Mouse (Mus musculus) monocyte, adult 5-6 weeks (primary cell): ENCODE results near the gene Fbln1. TPM values are rescaled to one million over a fixed set of nuclear protein-coding genes. Genes with fewer than 3 reads are reported as not detected.

Experiments
- ATAC-seq: fragments of 153-309, 156-312 bp; replicated peaks from 2 replicates; pipeline ENCODE4 v1.8.0; 2017; ENCODE audit warnings: mild to moderate bottlenecking; ENCODE audit not compliant: low TSS enrichment, insufficient number of reproducible peaks, severe bottlenecking, poor library complexity, low FRiP score
- total RNA-seq: library from RNA; stranded (forward); fragments of 200-1000, 200-491, 200-594 nt; gene quantifications from 3 replicates; pipeline ENCODE4 v1.2.3, GENCODE M21; 2017

Gene Fbln1
- total RNA-seq, 1 experiment from 2014 or later: not detected

- ATAC-seq: no peak
These were observed 3.5 kb upstream of the Fbln1 start for GRCm38 (mm10) chr15:85202199-85202598.

GRCm38 (mm10) chr15:85202787-85203186 is 3.0 kb upstream of the Fbln1 start:
- no peak for ATAC-seq

DNA sequence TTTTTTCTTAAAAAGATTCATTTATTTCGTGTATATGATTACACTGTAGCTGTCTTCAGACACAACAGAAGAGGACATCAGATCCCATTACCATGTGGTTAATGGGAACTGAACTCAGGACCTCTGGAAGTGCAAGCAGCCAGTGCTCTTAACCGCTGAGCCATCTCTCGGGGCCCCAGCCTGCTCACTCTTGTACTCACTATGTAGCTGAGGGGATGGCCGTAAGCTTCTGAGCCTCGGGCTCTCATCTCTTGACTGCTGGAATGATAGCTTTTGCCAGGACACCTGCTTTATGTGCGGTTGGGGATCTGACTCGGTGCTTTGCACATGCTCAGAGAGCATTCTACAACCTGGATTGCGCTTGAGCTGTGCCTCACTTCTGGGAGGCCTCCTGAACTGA is 1.4 kb upstream of the Fbln1 start:
- ATAC-seq: no peak

- ATAC-seq: no peak
These were observed 940 bp downstream of the Fbln1 start for GRCm38 (mm10) chr15:85206703-85207075.

- no peak for ATAC-seq
These were observed 1.3 kb downstream of the Fbln1 start for GRCm38 (mm10) chr15:85207081-85207480.

- ATAC-seq: no peak
These were observed 2.0 kb downstream of the Fbln1 start for GRCm38 (mm10) chr15:85207763-85208162.

DNA sequence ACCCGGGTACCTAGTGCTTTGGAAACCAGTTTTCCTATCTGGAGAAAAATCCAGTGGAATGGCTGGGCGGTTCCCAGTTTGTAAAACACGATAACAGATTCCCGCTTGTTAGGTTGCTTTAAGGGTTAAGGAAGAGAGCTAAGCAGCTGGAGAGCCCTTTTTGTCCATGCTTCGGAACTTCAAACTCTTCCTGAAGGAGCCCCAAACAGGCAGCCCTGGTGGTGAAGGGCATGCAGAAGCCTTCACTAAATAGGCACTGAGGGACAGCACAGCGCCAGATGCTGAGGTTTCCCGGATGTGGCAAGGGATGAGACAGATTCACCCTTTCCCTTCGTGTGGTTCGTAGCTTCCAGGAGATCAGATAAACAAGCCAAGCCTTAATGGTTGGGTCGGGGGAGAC is 2.6 kb downstream of the Fbln1 start:
- ATAC-seq: no peak

DNA sequence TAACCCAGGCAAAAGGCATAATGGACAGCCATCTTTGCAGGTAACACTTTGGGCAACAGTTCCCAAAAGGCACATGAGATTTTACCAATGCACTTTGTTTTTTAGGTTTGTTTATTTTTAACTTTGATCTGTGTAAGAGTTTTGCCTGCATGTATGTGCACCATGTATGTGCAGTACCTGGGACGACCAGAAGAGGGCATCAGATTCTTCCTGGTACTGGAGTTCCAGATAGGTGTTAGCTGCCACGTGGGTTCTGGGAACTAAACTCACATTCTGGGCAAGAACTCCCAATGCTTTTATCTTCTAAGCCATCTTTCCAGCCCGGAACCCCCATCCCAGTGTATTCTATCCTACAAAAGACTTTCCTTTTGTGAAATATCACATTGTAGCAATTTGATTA is 3.6 kb downstream of the Fbln1 start:
- no peak for ATAC-seq

GRCm38 (mm10) chr15:85210686-85211085 is 4.9 kb downstream of the Fbln1 start:
- ATAC-seq: no peak

GRCm38 (mm10) chr15:85211101-85211760 is 5.5 kb downstream of the Fbln1 start:
- no peak for ATAC-seq

GRCm38 (mm10) chr15:85216069-85216813 is 10.5 kb downstream of the Fbln1 start:
- no peak for ATAC-seq

DNA sequence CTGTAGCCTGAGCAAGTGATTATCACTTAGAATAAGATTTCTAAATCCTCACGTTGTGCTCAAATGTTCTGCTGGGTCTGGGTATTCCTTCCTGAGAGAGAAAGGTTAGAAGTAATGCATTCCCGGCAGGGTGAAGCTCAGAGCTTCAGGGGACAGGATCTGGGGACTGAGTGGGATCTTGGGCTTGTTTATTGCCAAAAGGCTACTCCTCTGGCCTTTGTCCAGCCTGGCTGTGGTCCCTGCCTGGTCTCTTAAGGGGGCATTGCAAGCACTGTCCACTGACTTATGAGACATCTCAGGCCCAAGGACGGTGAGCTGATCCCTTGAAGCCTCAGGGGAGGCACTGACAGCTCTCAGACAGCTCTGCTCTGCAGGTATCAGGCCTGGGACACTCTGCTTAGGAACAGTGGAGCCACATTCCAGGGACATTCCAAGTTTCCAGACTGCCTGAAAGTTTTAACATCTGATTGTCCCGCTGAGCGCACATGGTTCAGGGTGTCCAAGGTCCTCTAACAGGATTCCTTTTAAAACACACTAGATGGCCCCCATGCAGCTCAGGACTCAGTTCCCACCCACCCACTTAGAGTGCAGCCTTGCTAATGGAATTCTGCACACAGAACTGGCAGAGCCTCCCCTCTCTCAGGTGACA is 13.0 kb downstream of the Fbln1 start:
- ATAC-seq: no peak

DNA sequence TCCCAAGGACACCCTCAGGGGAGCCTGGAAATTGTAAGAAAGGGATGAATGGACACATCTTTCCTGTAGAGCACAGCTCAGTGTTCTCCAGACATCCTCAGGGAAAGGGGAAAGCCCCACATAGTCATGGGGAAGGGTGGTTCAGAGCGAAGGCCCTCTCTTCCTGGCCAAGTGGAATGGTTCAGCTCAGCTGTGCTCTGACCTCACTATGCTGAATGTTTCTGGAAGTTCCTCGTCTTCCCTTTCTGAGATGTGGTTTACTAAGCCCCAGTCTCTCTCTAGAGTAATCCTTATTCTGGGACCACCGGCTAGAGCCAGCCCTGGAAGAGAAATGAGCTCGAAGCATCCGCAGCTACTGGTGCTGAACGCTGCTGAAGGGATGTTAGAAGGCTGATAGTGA is 14.6 kb downstream of the Fbln1 start:
- no peak for ATAC-seq

- no peak for ATAC-seq
These were observed 15.5 kb downstream of the Fbln1 start for GRCm38 (mm10) chr15:85221115-85221854.

DNA sequence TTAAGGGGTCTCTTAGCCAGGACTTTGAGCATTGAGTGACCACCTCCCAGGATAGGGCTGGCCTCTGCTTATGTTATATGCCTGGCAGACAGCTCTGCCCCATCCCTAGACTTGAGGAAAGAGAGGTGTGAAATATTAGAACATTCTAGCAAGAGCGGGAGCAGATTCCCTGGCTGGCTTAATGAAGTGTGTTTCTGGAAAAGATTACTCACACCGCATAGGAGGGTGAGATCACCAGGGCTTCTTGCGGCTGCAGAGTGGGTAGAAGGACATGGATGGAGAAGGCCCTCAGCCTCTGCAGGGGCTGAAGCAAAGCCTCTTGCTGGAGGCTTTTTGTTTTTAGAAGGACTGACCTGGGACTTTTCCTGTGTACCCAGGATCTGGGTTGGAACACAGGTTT is 19.9 kb downstream of the Fbln1 start:
- no peak for ATAC-seq

DNA sequence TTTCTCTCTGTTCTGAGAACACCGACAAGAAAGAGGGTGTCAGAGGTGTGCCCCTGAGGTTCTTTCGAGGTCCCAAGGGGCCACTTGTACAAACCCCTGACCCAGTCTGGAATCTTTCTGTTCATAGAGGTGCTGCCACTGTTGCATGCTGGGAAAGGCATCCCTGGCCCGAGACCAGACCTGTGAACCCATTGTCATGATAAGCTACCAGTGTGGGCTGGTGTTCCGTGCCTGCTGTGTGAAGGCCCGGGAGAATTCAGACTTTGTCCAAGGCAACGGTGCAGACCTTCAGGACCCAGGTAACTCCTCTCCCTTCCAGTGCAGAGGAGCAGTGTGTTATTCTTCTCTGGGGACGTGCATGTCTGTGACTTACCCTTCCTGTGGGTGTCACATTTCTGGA is 21.1 kb downstream of the Fbln1 start:
- no peak for ATAC-seq

DNA sequence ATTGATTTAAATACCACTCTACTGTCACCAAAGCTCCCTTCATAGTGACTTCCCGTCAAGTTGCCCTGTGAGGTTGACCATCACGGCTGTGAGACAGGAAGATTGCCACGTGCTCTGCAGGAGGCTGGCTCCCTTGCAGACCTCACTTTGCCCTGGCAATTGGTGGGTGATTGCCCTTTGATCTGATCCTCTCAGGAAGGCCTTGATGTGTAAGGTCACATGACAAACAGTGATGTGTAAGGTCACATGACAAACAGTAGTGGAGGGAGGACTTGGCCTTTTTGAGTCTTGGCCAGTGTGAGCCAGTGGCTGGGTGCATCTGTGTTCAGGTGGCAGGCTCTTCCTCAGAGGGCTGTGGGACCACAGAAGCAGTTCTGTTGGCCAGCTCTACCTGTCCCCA is 22.8 kb downstream of the Fbln1 start:
- no peak for ATAC-seq

GRCm38 (mm10) chr15:85229960-85230535 is 24.3 kb downstream of the Fbln1 start:
- ATAC-seq: no peak

DNA sequence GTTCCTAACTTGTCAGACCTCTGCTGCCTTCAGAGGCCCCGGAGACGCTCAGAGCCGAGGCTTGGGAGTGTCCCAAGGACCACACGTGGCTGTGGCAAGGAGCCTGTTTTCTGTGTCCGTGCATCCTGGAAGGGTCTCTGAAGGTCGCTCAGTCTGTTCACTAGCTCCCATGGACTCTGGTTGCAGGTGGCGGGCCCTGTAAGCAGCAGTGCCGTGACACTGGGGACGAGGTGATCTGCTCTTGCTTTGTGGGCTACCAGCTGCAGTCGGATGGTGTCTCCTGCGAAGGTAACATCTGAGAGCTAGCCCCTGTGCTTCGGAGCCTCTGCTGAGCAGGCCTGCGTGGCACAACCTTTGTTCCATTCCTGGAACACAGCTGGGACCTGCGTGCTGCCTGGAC is 24.9 kb downstream of the Fbln1 start:
- ATAC-seq: no peak
